Mouse (Mus musculus) adrenal gland, adult (tissue): Measurements from ENCODE around the gene Cmtm6.

Experiments used
- DNase-seq, 2 experiments: peaks; one replicate each; pipeline ENCODE4 v3.0.0; 2022 to 2023; ENCODE audit warnings: low spot score in 1 of 2; ENCODE audit not compliant: inconsistent age in 2 of 2

Gene Cmtm6

DNA sequence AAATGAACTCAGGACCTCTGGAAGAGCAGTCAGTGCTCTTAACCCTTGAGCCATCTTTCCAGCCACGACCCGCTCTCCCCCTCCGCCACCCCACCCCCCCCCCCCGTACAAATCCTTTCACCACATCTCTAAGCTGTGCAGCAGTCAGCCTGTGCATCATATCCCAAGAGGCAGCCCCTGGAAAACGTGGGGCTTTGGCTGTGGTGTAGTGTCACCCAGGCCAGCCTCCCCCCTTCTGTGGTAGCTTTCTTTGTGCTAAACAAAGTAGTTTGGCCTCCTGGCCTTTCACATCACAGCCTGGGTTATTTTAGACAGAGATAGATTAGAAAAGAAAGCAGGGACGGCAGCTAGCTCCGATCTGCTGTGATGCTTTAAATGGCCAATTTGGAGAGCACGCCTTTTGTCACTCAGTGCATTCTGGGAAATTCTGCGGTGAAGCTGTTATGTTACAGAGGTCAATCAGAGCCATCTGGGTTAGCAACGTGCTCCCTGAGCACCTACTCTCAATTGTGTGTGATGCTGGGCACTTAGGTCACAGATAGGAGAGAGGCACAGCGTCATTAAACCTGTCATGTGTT is 65.6 kb downstream of the Cmtm6 start:
- DNase-seq: no peak

DNA sequence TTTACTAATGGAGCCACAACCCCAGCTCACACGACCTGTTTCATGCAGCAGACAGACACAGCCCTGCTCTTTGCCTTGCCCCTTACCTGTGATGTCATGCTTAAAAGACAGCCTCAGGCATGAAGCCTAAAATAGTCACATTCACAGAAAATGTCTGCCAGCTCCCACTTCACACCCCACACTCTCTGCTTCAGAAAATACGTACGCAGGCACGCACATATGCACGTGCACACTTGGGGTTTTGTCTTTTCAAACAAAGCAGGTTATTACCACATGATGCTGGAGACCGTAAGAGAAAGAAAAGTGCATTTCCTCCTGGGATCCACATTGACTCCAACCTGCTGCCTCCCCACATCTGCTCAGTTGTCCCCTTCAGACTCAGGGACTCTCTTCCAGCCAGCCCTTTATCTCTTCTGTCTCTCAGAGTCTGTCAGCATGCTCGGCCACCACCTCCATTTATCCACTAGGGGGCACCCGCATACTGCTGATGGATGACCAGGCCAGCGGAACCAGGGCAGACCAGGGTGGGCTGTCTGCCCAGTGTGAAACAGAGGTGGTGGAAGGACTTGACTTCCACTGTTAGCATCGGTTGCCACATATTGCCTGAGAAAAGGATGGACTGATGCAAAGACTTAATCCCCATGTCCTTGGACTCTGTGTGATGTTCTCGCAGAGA is 66.6 kb downstream of the Cmtm6 start:
- peak; percentile 76 to 94 for DNase-seq

DNA sequence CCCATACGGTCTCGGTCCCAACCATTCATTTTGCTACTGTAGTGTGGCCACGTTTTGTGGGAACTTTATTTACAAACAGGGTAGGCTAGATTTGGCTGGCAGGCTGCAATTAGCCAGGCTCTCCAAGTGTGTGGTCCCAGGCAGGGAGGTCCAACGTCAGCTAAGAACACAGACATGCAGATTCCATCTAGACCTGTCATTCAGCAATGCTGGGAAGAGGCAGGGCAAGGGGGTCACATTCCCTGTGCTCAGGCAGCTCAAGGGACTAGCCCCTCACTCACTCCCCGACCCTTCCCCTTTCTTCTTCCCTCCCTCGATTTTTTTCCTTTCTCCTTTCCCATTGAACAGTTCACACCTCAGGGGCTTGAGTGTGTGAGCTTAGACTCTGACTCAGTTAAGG is 67.9 kb downstream of the Cmtm6 start:
- DNase-seq: no peak
